In the genomic region with DNA sequence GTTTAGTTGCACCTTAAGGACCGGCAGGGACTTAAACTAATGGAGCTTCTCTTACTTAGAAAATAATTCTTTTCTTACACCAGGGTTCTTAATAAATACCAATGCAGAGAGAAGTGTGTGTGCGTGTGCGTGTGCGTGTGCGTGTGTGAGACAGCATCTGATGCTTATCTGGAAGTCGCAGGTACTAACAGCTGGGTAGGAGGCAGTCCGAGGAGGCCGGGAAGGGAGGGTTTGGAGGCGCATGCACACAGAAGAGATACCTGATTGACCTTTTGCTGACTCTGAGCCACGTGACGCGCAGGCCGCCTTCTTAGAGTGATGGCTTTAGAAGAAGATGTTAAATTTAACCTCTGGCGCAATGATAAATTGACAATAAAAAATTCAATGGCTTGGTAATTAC, we compare ENCODE assay signal across 14 mouse cellular contexts.
DNase-seq lines count a peak whose midpoint lies in the region; ATAC-seq and TF ChIP-seq lines count a peak whose summit lies in the region.
"Had no signal": no experiment of that assay in that cellular context is flagged by ENCODE, and none has a peak within 500 bp of the region (broad histone marks: within the 10 kb centered on the region; RNA-seq: fewer than 3 reads in every experiment).

No protein-coding gene starts in this region.

- no peak for DNase-seq in kidney, postnatal 0 days (ENCODE audit: low spot score)
- DNase-seq in kidney, adult 18-20 months = no peak
- DNase-seq in midbrain, embryonic 14.5 days = peak; percentile 61
- DNase-seq in layer of hippocampus, adult 9-11 months = no peak
- DNase-seq in lung, postnatal 25 days (ENCODE audit: low spot score) = no peak
- no peak for DNase-seq in heart, postnatal 14 days
- no peak for DNase-seq in thymus, postnatal 14 days
- DNase-seq: adrenal gland, postnatal 14 days; cerebellum, postnatal 36 days; lung, postnatal 14 days had no signal

- ATAC-seq in kidney, postnatal 0 days (replicated peaks; ENCODE audit: low FRiP score, low read depth) = no peak
- peak; percentile 33 for ATAC-seq in hindbrain, embryonic 13.5 days (ENCODE audit: low FRiP score)
- ATAC-seq in midbrain, embryonic 14.5 days (ENCODE audit: low FRiP score, low TSS enrichment) = peak; percentile 34; the same call in 1 of the 2 replicates

- TF ChIP-seq CTCF in kidney, postnatal 0 days (IDR thresholded peaks at IDR 0.05; ENCODE audit: low read depth) = no peak

- H3K27me3 ChIP-seq in kidney, postnatal 0 days (ENCODE audit: insufficient read depth, low read length) = no peaks in the 10 kb centered on the region
- H3K27me3 ChIP-seq in hindbrain, embryonic 13.5 days = no peaks in the 10 kb centered on the region
- H3K27me3 ChIP-seq in midbrain, embryonic 14.5 days (ENCODE audit: control insufficient read depth, insufficient read depth, low read length) = no peaks in the 10 kb centered on the region

- no peak overlapping the region for H3K27ac ChIP-seq in kidney, postnatal 0 days
- H3K27ac ChIP-seq in hindbrain, embryonic 13.5 days = peak overlapping the region; percentile 88
- H3K27ac ChIP-seq in midbrain, embryonic 14.5 days (replicated peaks; ENCODE audit: low read depth, low read length) = peak overlapping the region; percentile 86
- H3K27ac ChIP-seq: left cerebral cortex, adult 2 months; stomach, postnatal 0 days had no signal

- H3K4me1 ChIP-seq in kidney, postnatal 0 days (replicated peaks; ENCODE audit: insufficient read depth, low read length) = no peaks in the 10 kb centered on the region
- H3K4me1 ChIP-seq in hindbrain, embryonic 13.5 days (replicated peaks) = peaks cover 34% of the 10 kb centered on the region
- peaks cover 34% of the 10 kb centered on the region for H3K4me1 ChIP-seq in midbrain, embryonic 14.5 days (ENCODE audit: control insufficient read depth, insufficient read depth, low read length)

- H3K36me3 ChIP-seq in kidney, postnatal 0 days (ENCODE audit: insufficient read depth, low read length) = no peaks in the 10 kb centered on the region
- H3K36me3 ChIP-seq in hindbrain, embryonic 13.5 days = no peaks in the 10 kb centered on the region
- H3K36me3 ChIP-seq in midbrain, embryonic 14.5 days (ENCODE audit: control insufficient read depth, insufficient read depth, low read length) = no peaks in the 10 kb centered on the region

- intact Hi-C loops in heart, postnatal 14 days (cut with DNase I) = no loop called here

- WGBS in kidney, postnatal 0 days = 57% methylated on average over 14 of the region's 14 CpGs
- 51% methylated on average over 14 of the region's 14 CpGs for WGBS in hindbrain, embryonic 13.5 days
- WGBS in midbrain, embryonic 14.5 days = 56% methylated on average over 14 of the region's 14 CpGs

- 0 out of 2 replicates have a peak overlapping the region, but pooled peaks have one; percentile 18 for H3K4me2 ChIP-seq in kidney, postnatal 0 days (ENCODE audit: low read length)
- H3K4me2 ChIP-seq in hindbrain, embryonic 13.5 days = peak overlapping the region; percentile 25
- H3K4me2 ChIP-seq in midbrain, embryonic 14.5 days (ENCODE audit: low read length) = peak overlapping the region; percentile 27
- H3K4me2 ChIP-seq: liver, embryonic 11.5 days had no signal

- no peak overlapping the region for H3K9ac ChIP-seq in kidney, postnatal 0 days (ENCODE audit: low read depth, low read length)
- H3K9ac ChIP-seq in hindbrain, embryonic 13.5 days = 0 out of 2 replicates have a peak overlapping the region, but pooled peaks have one; percentile 8
- H3K9ac ChIP-seq in midbrain, embryonic 14.5 days (replicated peaks; ENCODE audit: low read length) = no peak overlapping the region

- H3K9me3 ChIP-seq in kidney, postnatal 0 days (replicated peaks; ENCODE audit: low read length) = no peaks in the 10 kb centered on the region
- H3K9me3 ChIP-seq in hindbrain, embryonic 13.5 days = no peaks in the 10 kb centered on the region
- no peaks in the 10 kb centered on the region for H3K9me3 ChIP-seq in midbrain, embryonic 14.5 days (ENCODE audit: control insufficient read depth, low read length)

- no peak overlapping the region for H3K4me3 ChIP-seq in kidney, postnatal 0 days (replicated peaks; ENCODE audit: low read depth, low read length)
- no peak overlapping the region for H3K4me3 ChIP-seq in hindbrain, embryonic 13.5 days
- no peak overlapping the region for H3K4me3 ChIP-seq in midbrain, embryonic 14.5 days (replicated peaks; ENCODE audit: low read depth, low read length)
- H3K4me3 ChIP-seq: left cerebral cortex, adult 2 months had no signal
